Mouse (Mus musculus): Measurements from ENCODE around the gene Tsga10ip. TPM values are rescaled to one million over a fixed set of nuclear protein-coding genes. Genes with fewer than 3 reads are reported as not detected.

Gene Tsga10ip
- polyA plus RNA-seq (2015; fragmentation: Nextera tagmentation; extraction: Ambion mirVana): 0.14 TPM in 1 of 2 replicates, not detected in the other

- ATAC-seq (no peak), DNase-seq (no peak)
- H3K27me3 ChIP-seq (ENCODE audit: insufficient read depth, low read length): no peaks in the 10 kb centered on the region
- H3K36me3 ChIP-seq (replicated peaks; ENCODE audit: insufficient read depth, low read length): no peaks in the 10 kb centered on the region
- H3K9me3 ChIP-seq (ENCODE audit: low read length): no peaks in the 10 kb centered on the region
- 78% methylated on average over 8 of the region's 8 CpGs for WGBS (ENCODE audit: insufficient replicate concordance)
- no peak within 1 kb of the TSS for H3K9ac ChIP-seq (replicated peaks)
- no peak within 1 kb of the TSS for H3K27ac ChIP-seq (ENCODE audit: low read depth)
- H3K4me3 ChIP-seq (ENCODE audit: low read depth, low read length): no peak within 1 kb of the TSS
- peaks cover 5% of the 10 kb centered on the region for H3K4me1 ChIP-seq (ENCODE audit: insufficient read depth)
- TF ChIP-seq EP300 (IDR thresholded peaks at IDR 0.05; ENCODE audit: low read depth): no peak
- TF ChIP-seq CTCF (IDR thresholded peaks at IDR 0.05; ENCODE audit: low read depth): no peak
- H3K4me2 ChIP-seq (ENCODE audit: low read depth, low read length): no peak within 1 kb of the TSS
Measured at GRCm38 (mm10) chr19:5402293-5402692, at the start of gene Tsga10ip. Gene Tsga10ip, minus strand, starts transcription at chr19:5402526.

GRCm38 (mm10) chr19:5451766-5452165 is 49.4 kb upstream of the Tsga10ip start:
- Histone ChIP-seq H3K36me3 (replicated peaks; ENCODE audit: insufficient read depth, low read length) (no peaks in the 10 kb centered on the region), H3K4me2 (ENCODE audit: low read depth, low read length) (no peak overlapping the region), H3K9me3 (ENCODE audit: low read length) (no peaks in the 10 kb centered on the region), H3K4me3 (ENCODE audit: low read depth, low read length) (no peak overlapping the region), H3K27me3 (ENCODE audit: insufficient read depth, low read length) (peaks cover 46% of the 10 kb centered on the region), H3K9ac (replicated peaks) (no peak overlapping the region), H3K27ac (ENCODE audit: low read depth) (no peak overlapping the region), H3K4me1 (ENCODE audit: insufficient read depth) (peaks cover 28% of the 10 kb centered on the region)
- ATAC-seq: no peak
- 50% methylated on average over 6 of the region's 6 CpGs for WGBS (ENCODE audit: insufficient replicate concordance)
- TF ChIP-seq EP300 (IDR thresholded peaks at IDR 0.05; ENCODE audit: low read depth): no peak
- TF ChIP-seq CTCF (IDR thresholded peaks at IDR 0.05; ENCODE audit: low read depth): no peak
- no peak for DNase-seq

- Histone ChIP-seq H3K9ac (replicated peaks) (no peak overlapping the region), H3K27me3 (ENCODE audit: insufficient read depth, low read length) (peaks cover 57% of the 10 kb centered on the region), H3K4me3 (ENCODE audit: low read depth, low read length) (no peak overlapping the region), H3K36me3 (replicated peaks; ENCODE audit: insufficient read depth, low read length) (no peaks in the 10 kb centered on the region), H3K4me1 (ENCODE audit: insufficient read depth) (peaks cover 23% of the 10 kb centered on the region), H3K27ac (ENCODE audit: low read depth) (no peak overlapping the region), H3K9me3 (ENCODE audit: low read length) (no peaks in the 10 kb centered on the region), H3K4me2 (ENCODE audit: low read depth, low read length) (no peak overlapping the region)
- WGBS (ENCODE audit: insufficient replicate concordance): 73% methylated on average over 3 of the region's 3 CpGs
- ATAC-seq: no peak
- TF ChIP-seq EP300 (IDR thresholded peaks at IDR 0.05; ENCODE audit: low read depth) (no peak), CTCF (IDR thresholded peaks at IDR 0.05; ENCODE audit: low read depth) (no peak)
- no peak for DNase-seq
Measured at GRCm38 (mm10) chr19:5449673-5450072, 47.3 kb upstream of the Tsga10ip start.

GRCm38 (mm10) chr19:5448354-5449150 is 46.2 kb upstream of the Tsga10ip start:
- peak; percentile 60 for DNase-seq

GRCm38 (mm10) chr19:5447515-5448353 is 45.4 kb upstream of the Tsga10ip start, which contains the start of gene Fosl1:
Gene Fosl1, plus strand, starts transcription at chr19:5447547.
- H3K9ac ChIP-seq (replicated peaks): peak within 1 kb of the TSS; percentile 16; the same call in 1 of the 2 replicates
- WGBS (ENCODE audit: insufficient replicate concordance): 1% methylated on average over 70 of the region's 70 CpGs
- peak within 1 kb of the TSS; percentile 92 for H3K4me2 ChIP-seq (ENCODE audit: low read depth, low read length)
- H3K9me3 ChIP-seq (ENCODE audit: low read length): no peaks in the 10 kb centered on the region
- H3K27ac ChIP-seq (ENCODE audit: low read depth): no peak within 1 kb of the TSS
- TF ChIP-seq CTCF (IDR thresholded peaks at IDR 0.05; ENCODE audit: low read depth) (no peak), EP300 (IDR thresholded peaks at IDR 0.05; ENCODE audit: low read depth) (no peak)
- peaks cover 58% of the 10 kb centered on the region for H3K27me3 ChIP-seq (ENCODE audit: insufficient read depth, low read length)
- H3K4me1 ChIP-seq (ENCODE audit: insufficient read depth): peaks cover 23% of the 10 kb centered on the region
- ATAC-seq: peak; percentile 70
- H3K4me3 ChIP-seq (ENCODE audit: low read depth, low read length): peak within 1 kb of the TSS; percentile 60
- H3K36me3 ChIP-seq (replicated peaks; ENCODE audit: insufficient read depth, low read length): no peaks in the 10 kb centered on the region
- DNase-seq: peak; percentile 83

More at GRCm38 (mm10) chr19:5448354-5449150, 46.2 kb upstream of the Tsga10ip start:
- Histone ChIP-seq H3K4me2 (ENCODE audit: low read depth, low read length) (peak overlapping the region; percentile 92), H3K27me3 (ENCODE audit: insufficient read depth, low read length) (peaks cover 58% of the 10 kb centered on the region), H3K4me1 (ENCODE audit: insufficient read depth) (peaks cover 23% of the 10 kb centered on the region), H3K36me3 (replicated peaks; ENCODE audit: insufficient read depth, low read length) (no peaks in the 10 kb centered on the region), H3K27ac (ENCODE audit: low read depth) (no peak overlapping the region), H3K9ac (replicated peaks) (no peak overlapping the region), H3K4me3 (ENCODE audit: low read depth, low read length) (peak overlapping the region; percentile 60), H3K9me3 (ENCODE audit: low read length) (no peaks in the 10 kb centered on the region)
- WGBS (ENCODE audit: insufficient replicate concordance): 8% methylated on average over 36 of the region's 36 CpGs
- ATAC-seq: peak; percentile 53; the same call in 1 of the 2 replicates
- TF ChIP-seq EP300 (IDR thresholded peaks at IDR 0.05; ENCODE audit: low read depth): no peak
- no peak for TF ChIP-seq CTCF (IDR thresholded peaks at IDR 0.05; ENCODE audit: low read depth)

GRCm38 (mm10) chr19:5445747-5446146 is 43.4 kb upstream of the Tsga10ip start:
- H3K9me3 ChIP-seq (ENCODE audit: low read length): no peaks in the 10 kb centered on the region
- H3K4me2 ChIP-seq (ENCODE audit: low read depth, low read length): no peak overlapping the region
- H3K4me1 ChIP-seq (ENCODE audit: insufficient read depth): peaks cover 23% of the 10 kb centered on the region
- H3K4me3 ChIP-seq (ENCODE audit: low read depth, low read length): no peak overlapping the region
- DNase-seq: no peak
- H3K27me3 ChIP-seq (ENCODE audit: insufficient read depth, low read length): peaks cover 53% of the 10 kb centered on the region
- H3K27ac ChIP-seq (ENCODE audit: low read depth): no peak overlapping the region
- H3K36me3 ChIP-seq (replicated peaks; ENCODE audit: insufficient read depth, low read length): no peaks in the 10 kb centered on the region
- no peak overlapping the region for H3K9ac ChIP-seq (replicated peaks)
- WGBS (ENCODE audit: insufficient replicate concordance): 88% methylated on average over 5 of the region's 5 CpGs
- ATAC-seq: no peak
- no peak for TF ChIP-seq CTCF (IDR thresholded peaks at IDR 0.05; ENCODE audit: low read depth)
- no peak for TF ChIP-seq EP300 (IDR thresholded peaks at IDR 0.05; ENCODE audit: low read depth)

Measured in liver, postnatal 0 days (tissue).